Mouse (Mus musculus) B cell, adult 2 months (primary cell): Measurements from ENCODE around the gene Limd2.

ENCODE experiments used
- DNase-seq, 2 experiments: peaks; one replicate each; pipeline ENCODE4 v3.0.0; 2022

Gene Limd2

GRCm38 (mm10) chr11:106124784-106125183, 35.9 kb downstream of the Limd2 start:
- DNase-seq: no peak

- DNase-seq: peak; percentile 48 to 50
Observed at GRCm38 (mm10) chr11:106122736-106123135, 37.9 kb downstream of the Limd2 start.

- DNase-seq: no peak
Observed at GRCm38 (mm10) chr11:106122221-106122620, 38.4 kb downstream of the Limd2 start.

- DNase-seq: no peak
Observed at GRCm38 (mm10) chr11:106111688-106112087, 49.0 kb downstream of the Limd2 start.
